Mouse (Mus musculus) heart, postnatal 25 days (tissue): ENCODE data around the gene Tubgcp4. TPM values are rescaled to one million over a fixed set of nuclear protein-coding genes. Genes with fewer than 3 reads are reported as not detected.
"Not testable (repeated sequence)": the region's sequence is repeated elsewhere in the genome, so short reads cannot be mapped to it uniquely, and the experiment has no call there.

Experiments used
- DNase-seq: peaks from one replicate; pipeline ENCODE4 v3.0.0; 2022; ENCODE audit warnings: low spot score
- intact Hi-C: fragments of 180-260 bp; cut with DNase I; formaldehyde crosslinking; loops from one replicate; pipeline ENCODE4 v1.15.1; 2025
- total RNA-seq, 2 experiments: library from RNA; stranded (reverse); gene quantifications; 2 replicates each; pipeline ENCODE4 v1.2.3; 2021

Tubgcp4 gene
- 10 to 100 TPM; 11.4 to 17.6 TPM for total RNA-seq

GRCm38 (mm10) chr2:121170481-121170971, at the start of gene Tubgcp4:
Gene Tubgcp4, plus strand, starts transcription at chr2:121170654.
- intact Hi-C loops, result loop anchor here (2.0 to 5.0 kb wide), 2 partner anchors 30 to 187 kb away; partner anchors contain the start of genes Adal, Ckmt1, Lcmt2 and Ppip5k1
- DNase-seq, result no peak

GRCm38 (mm10) chr2:121126302-121126701, 44.2 kb upstream of the Tubgcp4 start:
- intact Hi-C loops, DNase-seq: not testable (repeated sequence)

DNA sequence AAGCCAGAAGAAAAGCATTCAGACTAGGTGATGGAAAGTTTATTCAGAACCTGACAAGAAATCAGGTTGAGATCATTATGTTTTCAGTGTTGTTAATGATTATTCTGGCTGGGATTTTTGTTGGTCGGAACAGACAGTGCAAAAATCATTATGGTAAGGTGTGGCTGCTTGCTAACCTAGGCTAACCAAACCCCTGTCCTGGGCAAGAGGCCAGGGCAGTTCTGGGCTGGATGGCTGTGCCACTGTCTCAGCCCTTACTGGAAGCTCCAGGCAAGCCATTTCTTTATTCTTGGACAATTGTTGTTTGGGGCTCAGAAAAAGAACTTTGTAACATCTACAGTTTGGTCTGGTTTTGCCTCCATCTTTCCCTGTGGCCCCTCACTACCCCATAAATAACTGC, 42.9 kb upstream of the Tubgcp4 start:
- intact Hi-C loops, result no loop called here
- no peak for DNase-seq

GRCm38 (mm10) chr2:121128865-121129620, 41.4 kb upstream of the Tubgcp4 start:
- no peak for DNase-seq
- intact Hi-C loops, result no loop called here

- intact Hi-C loops, result no loop called here
- no peak for DNase-seq
These were observed 37.6 kb upstream of the Tubgcp4 start for GRCm38 (mm10) chr2:121132822-121133221.

GRCm38 (mm10) chr2:121137371-121137770, 33.1 kb upstream of the Tubgcp4 start:
- intact Hi-C loops, result no loop called here
- DNase-seq, result no peak

GRCm38 (mm10) chr2:121139266-121140017, 31.0 kb upstream of the Tubgcp4 start:
- peak; percentile 12 for DNase-seq
- intact Hi-C loops, result loop anchor here (2.0 kb wide), 1 partner anchor 31 kb away; the partner anchor contains the start of genes Tubgcp4 and Zscan29

DNA sequence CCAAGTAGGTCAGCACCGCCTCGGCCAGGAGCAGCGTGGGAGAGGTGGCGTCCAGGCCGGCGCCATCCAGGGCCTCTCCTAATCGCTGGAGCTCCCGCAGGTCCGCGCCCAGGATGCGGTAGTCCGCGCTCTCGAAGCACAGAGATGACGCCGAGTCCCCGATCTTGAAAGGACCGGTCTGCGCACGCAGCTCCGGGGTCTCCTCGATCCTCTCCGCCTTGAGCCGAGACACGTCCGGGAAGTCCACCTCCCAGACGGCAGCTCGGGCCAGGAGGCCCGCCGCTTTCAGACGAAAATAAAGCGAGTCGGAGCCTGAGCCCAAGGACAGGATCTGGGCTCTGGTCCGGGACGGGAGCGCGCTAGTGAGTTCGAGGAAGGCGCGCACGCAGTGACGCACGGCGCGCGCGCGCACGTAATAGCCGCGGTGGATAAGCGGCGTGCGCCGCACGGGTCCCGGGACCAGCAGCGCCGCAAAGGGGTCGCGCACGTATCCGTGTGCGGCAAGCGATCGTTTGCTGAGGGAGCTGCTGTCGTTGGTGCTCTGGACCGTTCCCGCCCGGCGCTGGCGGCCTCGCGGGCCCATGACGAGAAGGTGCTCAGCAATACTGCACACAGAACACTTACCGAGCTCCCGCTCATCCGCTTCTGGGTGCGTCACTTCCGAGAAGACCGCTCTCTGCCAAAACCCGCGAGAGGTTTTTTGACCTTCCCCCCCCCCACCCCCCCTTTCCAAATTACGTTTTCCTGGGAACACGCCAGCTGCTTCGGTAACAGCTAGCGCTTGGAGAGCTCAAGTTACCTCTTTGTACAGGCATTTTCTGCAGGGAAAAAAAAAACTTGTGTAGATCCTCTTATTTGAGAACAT, 30.2 kb upstream of the Tubgcp4 start, which contains the start of the genes Adal and Lcmt2:
Gene Adal (plus strand): TSS at position 411 of the 865 bp plus-strand sequence.
Gene Lcmt2 (minus strand): TSS at position 636 of the 865 bp plus-strand sequence.
- DNase-seq, result peak; percentile 85
- intact Hi-C loops, result loop anchor here (2.0 kb wide), 1 partner anchor 31 kb away; the partner anchor contains the start of genes Tubgcp4 and Zscan29

- DNase-seq, result no peak
- intact Hi-C loops, result loop anchor here (2.0 kb wide), 1 partner anchor 29 kb away; the partner anchor contains the start of genes Tubgcp4 and Zscan29
These were observed 29.0 kb upstream of the Tubgcp4 start for GRCm38 (mm10) chr2:121141216-121142035.

- DNase-seq, result no peak
- intact Hi-C loops, result no loop called here
These were observed 28.0 kb upstream of the Tubgcp4 start for GRCm38 (mm10) chr2:121142415-121142814.

- intact Hi-C loops, result no loop called here
These were observed 20.8 kb upstream of the Tubgcp4 start for GRCm38 (mm10) chr2:121149679-121150078.

GRCm38 (mm10) chr2:121153100-121153499, 17.4 kb upstream of the Tubgcp4 start:
- intact Hi-C loops, result no loop called here
- DNase-seq, result no peak

More at GRCm38 (mm10) chr2:121149679-121150078, 20.8 kb upstream of the Tubgcp4 start:
- no peak for DNase-seq

- DNase-seq, result no peak
- intact Hi-C loops, result no loop called here
These were observed 1.3 kb upstream of the Tubgcp4 start for GRCm38 (mm10) chr2:121169173-121169572.

DNA sequence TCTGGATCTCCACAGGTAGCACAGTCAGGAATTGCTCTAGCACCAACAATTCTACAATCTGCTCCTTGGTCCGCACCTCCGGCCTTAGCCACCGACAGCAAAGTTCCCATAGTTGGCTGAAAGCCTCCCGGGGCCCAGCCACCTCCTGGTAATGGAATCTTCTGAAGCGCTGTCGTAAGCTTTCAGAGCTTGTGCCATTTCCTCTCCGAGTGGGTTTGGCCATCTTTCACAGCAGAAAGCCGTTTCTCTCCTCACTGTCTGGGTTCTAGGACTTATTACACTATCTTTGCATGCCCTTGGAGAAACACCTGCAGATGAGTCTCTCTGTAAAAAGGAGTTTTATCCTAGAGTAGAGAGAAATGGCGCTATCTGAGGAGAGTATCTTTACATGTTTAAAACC, 552 bp upstream of the Tubgcp4 start:
- intact Hi-C loops, result loop anchor here (2.0 to 5.0 kb wide), 2 partner anchors 29 to 187 kb away; partner anchors contain the start of genes Adal, Ckmt1, Lcmt2 and Ppip5k1
- DNase-seq, result no peak

DNA sequence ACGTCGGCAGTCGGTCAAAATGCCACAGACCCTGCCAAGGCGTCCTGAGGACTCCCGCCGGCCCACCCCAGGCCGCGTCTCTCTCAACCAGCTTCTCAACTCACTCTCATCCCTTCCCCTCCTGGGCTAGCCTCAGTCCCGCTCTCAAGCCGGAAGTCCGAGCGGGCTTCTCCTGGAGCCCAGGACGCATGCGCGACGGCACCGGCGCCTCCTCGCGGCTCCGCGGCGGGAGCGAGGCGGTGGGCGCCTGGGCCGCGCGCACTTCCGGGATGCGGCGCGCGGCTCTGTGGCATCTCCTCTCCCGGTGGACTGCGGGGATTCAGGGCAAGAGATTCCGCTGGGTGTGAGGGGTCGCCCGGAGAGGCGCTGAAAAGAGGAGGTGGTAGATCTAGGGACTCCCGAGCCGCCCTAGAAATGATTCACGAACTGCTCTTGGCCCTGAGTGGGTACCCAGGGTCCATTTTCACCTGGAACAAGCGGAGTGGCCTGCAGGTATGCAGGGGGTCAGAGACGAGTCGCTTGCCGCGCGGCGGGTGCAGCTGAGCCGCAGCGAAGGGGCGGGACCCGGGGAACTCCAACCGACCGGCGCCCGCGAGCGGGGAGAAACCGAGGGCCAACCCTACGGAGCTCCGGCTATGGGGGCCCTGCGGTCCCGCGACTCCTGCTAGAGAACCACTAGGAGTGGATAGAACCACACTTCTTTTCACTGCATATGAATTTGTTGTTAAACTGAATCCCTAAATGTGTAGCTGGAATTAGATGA, 707 bp downstream of the Tubgcp4 start, which contains the start of gene Zscan29:
Gene Zscan29 (minus strand): TSS at position 146 of the 763 bp plus-strand sequence.
- intact Hi-C loops, result loop anchor here (2.0 to 5.0 kb wide), 2 partner anchors 30 to 186 kb away; partner anchors contain the start of genes Adal, Ckmt1, Lcmt2 and Ppip5k1
- DNase-seq, result peak; percentile 83

DNA sequence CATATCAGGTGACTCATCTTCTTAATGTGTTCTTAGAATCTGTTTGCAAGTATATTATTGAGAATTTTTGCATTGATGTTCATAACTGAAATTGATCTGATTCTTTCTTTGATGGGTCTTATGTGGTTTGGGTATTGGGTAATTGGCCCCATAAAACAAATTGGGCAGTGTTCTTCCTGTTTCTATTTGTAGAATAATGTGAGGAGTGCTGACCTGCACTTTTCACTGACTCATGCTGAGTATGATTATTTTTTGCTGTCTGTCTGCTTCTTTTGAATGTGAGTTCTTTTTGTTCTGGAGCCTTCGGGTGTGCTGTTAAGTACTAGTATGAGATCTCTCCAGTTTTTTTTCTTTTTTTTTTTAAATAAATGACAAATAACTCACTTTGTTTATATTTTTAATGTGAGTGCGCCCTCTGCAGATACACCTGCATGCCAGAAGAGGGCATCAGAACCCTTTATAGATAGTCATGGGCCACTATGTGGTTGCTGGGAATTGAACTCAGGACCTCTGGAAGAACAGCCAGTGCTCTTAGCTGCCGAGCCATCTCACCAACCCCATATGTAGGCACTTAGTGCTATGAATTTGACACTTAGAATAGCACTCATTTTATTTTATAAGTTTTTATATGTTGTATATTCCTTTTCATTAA, 8.5 kb downstream of the Tubgcp4 start:
- intact Hi-C loops, result no loop called here
- no peak for DNase-seq

DNA sequence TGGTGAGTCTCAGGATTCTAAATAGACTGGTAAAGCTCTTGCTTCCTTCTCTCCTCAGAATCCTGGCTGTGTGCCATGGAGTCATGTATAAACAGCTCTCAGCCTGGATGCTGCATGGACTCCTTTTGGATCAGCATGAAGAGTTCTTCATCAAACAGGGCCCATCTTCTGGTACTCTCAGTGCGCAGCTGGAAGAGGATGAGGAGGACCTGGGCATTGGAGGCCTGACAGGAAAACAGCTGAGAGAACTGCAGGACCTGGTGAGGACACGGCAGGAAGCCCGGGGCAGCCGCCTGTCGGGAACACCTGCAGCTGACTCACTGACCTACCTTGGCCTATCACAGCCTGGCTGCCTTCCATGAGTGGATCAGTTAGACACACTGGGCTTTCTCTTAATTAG, 13.0 kb downstream of the Tubgcp4 start:
- DNase-seq, result no peak
- intact Hi-C loops, result no loop called here
